Mouse (Mus musculus): ENCODE measurements around the gene Gatd1.
A peak's percentile ranks its signal among the peaks of the same experiment; 100 is the strongest.

The Gatd1 gene

GRCm38 (mm10) chr7:141390326-141391259, 23.3 kb downstream of the Gatd1 start:
- no peak for DNase-seq (ENCODE audit: low read depth, low spot score)

GRCm38 (mm10) chr7:141388487-141389109, 25.3 kb downstream of the Gatd1 start:
- no peak for DNase-seq (ENCODE audit: low read depth, low spot score)

GRCm38 (mm10) chr7:141387807-141388486, 26.0 kb downstream of the Gatd1 start:
- DNase-seq (ENCODE audit: low read depth, low spot score) = no peak

DNA sequence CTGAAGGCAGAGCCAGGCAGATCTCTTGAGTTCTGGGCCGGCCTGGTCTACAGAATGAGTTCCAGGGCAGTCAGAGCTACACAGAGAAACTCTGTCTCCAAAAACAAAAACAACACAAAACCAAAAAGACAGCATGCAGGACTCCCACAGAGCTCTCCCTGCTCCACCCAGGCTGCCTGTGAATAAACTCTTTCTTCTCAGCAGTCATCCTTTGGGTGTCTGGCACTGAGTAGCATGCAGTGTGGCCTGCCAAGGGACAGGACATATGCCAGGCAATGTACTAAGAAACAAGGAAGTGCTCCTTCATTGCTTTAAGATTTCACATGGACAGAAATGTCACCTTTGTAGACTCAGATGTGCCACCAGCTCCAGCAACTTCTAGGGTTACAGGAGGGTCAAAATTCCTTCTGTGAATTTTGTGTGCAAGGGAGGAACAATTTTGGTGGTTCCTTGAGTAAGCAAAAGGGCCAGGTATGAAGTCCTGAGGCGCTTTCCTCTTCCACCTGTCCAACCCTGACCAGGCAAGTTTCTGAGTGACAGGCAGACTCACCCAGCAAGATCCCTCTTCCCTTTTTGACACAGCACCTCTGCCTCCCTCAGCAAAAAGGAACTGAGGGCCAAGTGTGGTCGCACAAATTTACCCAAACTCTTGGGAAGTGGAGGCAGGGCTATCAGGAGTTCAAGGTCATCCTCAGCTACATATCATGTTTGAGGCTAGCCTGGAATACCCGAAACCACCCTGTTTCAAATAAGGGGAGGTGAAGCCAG, 32.7 kb downstream of the Gatd1 start:
- no peak for DNase-seq (ENCODE audit: low read depth, low spot score)

DNA sequence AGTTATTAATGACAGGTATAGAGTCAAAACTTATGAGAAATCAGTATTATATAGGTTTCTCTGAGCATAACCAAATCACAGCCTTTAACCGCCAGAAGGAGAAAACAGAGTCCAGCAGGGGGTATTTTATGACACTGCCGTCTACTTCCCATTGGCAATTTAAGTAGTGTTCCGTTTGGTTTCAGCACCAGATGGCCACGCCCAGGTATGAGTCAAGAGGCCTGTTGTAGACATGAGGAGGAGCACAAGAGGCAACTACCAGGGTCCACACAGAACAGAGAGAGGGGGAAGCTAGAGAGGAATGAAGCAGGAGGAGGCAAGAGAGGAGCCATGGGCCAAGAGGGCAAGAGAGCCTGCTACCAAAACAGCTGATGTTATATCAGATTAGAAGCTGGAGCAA, 34.4 kb downstream of the Gatd1 start:
- no peak for DNase-seq (ENCODE audit: low read depth, low spot score)

GRCm38 (mm10) chr7:141374399-141374798, 39.5 kb downstream of the Gatd1 start:
- DNase-seq (ENCODE audit: low read depth, low spot score) = no peak

DNA sequence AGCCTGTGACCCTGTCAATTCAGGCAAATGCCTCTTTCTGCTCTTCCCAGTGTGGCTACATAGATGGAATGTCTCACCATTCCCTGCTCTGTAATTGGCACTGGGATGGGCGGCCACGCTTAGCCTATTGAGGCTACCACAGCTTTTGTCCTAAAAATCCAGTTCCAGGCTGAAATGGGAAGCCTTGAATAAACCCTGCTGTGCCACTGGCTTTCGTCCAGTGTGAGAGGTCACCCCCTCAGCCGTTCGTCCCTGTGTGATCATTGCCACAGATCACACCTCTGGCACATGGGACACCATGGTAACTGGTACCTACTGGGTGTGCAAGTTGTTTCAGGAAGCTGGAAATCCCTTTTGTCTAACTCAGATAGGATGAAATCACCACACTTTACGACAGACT, 40.3 kb downstream of the Gatd1 start:
- no peak for DNase-seq (ENCODE audit: low read depth, low spot score)

GRCm38 (mm10) chr7:141371942-141372595, 41.9 kb downstream of the Gatd1 start:
- DNase-seq (ENCODE audit: low read depth, low spot score) = no peak

DNA sequence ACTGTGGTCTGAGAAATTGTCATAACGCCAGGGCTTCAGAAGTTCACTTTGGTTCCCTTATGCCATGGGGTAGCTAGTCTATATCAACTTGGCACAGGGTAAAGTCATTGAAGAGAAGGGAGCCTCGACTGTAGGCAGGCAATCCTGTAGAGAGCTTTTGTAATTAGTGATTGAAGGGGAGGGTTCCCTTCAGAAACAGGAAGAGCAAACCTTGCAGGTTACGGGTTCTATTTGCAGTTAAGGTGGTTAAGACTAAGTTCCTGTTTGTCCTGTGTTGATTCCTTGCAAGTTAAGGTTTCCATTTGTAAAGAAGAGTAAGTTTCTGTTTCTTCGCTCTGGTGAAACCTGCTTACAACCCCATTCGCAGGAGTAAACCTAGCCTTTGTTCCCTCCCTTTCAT, 44.0 kb downstream of the Gatd1 start:
- no peak for DNase-seq (ENCODE audit: low read depth, low spot score)

- DNase-seq (ENCODE audit: low read depth, low spot score) = no peak
These were observed 46.6 kb downstream of the Gatd1 start for GRCm38 (mm10) chr7:141367358-141367757.

GRCm38 (mm10) chr7:141365049-141365445, 48.9 kb downstream of the Gatd1 start:
- no peak for DNase-seq (ENCODE audit: low read depth, low spot score)

- DNase-seq (ENCODE audit: low read depth, low spot score) = no peak
These were observed 49.4 kb downstream of the Gatd1 start for GRCm38 (mm10) chr7:141364349-141365048.

GRCm38 (mm10) chr7:141363752-141364125, 50.2 kb downstream of the Gatd1 start:
- DNase-seq (ENCODE audit: low read depth, low spot score) = no peak

- peak; percentile 53 for DNase-seq (ENCODE audit: low read depth, low spot score)
These were observed 50.7 kb downstream of the Gatd1 start for GRCm38 (mm10) chr7:141363106-141363751.

- no peak for DNase-seq (ENCODE audit: low read depth, low spot score)
These were observed 52.4 kb downstream of the Gatd1 start for GRCm38 (mm10) chr7:141361510-141361909.
